Mouse (Mus musculus): ENCODE measurements around the gene Pnck. TPM values are rescaled to one million over a fixed set of nuclear protein-coding genes. Genes with fewer than 3 reads are reported as not detected.

Gene Pnck
- 100 to 1,000 TPM; 107 to 135 TPM for total RNA-seq (2021)
- long read RNA-seq, transcript Pnck-203 (12 exons, 1,492 nt), result minor isoform, 11 of 101 reads
- long read RNA-seq, transcript Pnck-202 (12 exons, 1,532 nt), result major isoform, 28 of 101 reads
- long read RNA-seq, partial matches to known transcripts, result 23 of 101 reads
- long read RNA-seq, other reads (novel, unspliced or antisense), result 38 of 101 reads

DNA sequence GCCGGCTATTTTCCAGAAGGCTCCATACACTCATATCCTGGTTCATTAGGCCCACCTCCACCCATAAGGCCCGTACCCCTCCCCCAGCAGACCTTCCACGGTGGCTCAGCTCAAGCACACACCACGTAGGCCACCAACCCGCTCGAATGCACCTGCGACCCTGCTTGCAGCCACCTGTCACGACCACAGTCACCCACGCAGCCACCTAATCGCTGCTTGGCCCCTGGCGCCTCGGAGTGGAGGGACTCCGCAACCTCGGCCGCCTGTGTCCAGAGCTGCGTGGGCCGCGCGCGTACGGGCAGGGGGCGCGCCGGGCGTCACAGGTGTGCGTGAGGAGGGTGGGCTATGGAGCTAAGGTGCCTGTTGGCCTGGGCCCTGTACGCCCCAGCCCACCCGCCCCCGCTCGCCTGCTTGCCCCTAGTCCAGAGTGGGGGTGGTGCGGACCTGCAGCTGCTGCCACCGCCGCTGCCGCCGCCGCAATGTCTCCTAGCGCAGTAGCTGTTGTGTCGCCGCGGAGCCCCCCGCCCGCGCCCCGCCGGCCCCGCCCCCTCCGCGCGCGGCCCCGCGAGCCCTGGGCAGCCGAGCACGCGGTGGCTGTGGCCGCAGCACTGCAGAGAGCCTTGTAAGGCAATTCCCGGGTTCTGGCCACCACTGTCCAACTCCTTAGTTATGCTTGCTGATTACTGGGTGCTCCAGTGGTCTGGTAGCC, at the start of gene Pnck:
Gene Pnck (minus strand): TSS at position 543 of the 709 bp plus-strand sequence.
- no peak for DNase-seq (ENCODE audit: low spot score in 2 of 2)

DNA sequence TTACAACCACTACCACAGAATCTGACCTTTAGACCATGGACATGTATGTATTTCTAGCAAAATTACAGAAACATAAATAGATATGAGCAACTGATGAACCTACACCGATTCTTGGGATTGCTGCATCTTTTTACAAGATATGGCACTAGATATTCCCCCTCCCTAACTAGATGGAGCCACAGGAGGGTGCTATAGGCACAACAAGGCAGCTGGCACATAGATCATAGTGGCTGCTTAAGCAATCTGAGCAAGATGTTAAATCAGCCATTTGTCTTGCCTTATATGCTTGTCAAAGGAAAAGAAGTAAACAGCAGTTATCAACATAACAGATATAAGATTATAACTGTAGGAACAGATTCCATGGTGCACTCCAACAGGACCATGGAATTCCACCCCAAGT, 40.6 kb upstream of the Pnck start:
- DNase-seq (ENCODE audit: low spot score in 2 of 2), result no peak

DNA sequence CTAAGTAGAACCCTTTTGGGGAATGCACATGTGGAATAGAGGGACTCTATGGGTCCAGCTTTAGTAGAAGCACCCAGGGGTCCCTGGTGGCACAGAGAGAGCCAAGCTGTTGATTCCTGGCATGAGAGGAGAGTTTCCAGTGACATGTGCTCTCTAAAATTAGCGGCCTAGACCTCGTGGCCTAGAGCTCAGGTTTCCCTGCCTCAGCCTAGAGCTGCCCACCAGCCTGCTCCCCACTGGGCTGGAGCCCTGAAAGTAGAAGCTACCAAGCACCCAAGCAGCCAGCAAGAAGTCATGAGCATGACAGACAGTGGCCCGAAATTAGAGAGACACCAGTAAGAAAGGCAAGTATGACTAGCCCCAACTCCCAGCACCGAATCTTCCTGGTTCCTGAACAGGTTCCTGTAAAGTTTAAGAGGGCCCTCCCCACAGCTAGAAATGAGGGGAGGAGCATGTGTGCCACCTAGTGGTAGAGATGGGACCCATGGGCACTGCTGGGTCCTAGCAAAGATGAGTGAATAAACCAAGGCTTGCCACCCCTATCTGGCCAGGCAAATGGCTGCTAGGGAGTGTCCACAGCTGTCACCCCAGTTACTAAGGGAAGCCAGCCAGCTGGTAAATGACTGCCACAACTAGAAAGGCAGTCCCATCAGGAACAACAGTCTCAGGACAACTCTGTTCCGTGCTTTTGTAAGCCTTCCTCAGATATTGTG, 31.2 kb upstream of the Pnck start:
- peak in 1 of 2 experiments; percentile 53 for DNase-seq (ENCODE audit: low spot score in 2 of 2)

DNA sequence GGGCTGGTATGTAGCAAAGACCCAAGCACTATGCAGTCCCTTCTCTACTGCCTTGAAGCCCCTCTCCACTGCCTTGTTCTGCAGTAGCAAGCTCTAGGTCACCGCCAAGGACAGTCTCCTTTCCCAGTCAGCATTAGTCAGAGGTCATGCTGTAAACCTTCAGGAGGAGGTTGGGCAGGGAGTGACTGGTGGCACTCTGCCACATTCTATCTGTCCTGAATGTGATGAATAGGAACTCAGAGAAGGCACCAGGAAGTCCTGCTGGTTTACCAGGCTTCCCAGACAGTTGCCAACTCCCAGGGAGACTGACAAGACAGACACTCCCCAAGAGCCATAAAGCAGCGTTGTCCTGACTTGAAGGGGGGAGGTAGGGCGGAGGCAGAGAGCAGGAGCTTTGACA, 25.7 kb upstream of the Pnck start:
- DNase-seq (ENCODE audit: low spot score in 2 of 2), result no peak

DNA sequence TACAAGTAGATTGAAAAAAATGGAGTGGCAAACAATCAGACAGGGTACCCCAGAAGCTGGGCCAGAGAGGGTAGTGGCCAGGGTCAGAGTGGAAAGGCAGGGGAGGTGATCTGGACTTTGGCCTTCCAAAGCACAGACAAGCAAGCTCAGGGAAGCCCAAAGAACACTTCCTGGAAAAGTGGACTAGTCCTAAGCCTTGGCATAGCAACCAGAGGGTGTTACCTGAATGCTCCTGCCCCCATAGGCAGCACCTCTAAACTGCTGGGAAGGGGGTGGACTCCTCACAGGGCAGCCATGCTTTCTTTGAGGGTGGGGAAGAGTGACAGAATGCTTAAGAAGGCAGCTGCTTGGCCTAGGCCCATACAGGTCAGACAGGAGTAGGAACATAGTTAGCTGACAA, 25.1 kb upstream of the Pnck start:
- DNase-seq (ENCODE audit: low spot score in 2 of 2), result no peak

DNA sequence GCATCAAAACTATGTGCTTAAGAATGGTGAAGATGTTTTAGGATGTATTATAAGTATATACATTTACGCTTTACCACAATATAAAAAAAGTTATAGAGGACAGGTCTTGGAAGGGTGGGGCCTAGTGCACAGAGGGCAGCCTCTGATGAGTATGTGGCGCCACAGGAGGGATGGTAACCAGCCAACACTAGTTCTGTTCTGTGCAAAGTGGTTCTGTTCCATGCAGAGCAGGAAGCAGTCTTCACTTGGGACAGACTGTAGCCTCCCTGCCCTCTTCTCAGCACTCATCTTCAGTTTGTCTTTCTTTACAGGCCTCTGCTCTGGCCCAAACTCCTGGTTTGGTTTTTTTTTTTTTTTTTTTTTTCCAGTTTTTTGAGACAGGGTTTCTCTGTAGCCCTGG, 24.2 kb upstream of the Pnck start:
- DNase-seq (ENCODE audit: low spot score in 2 of 2), result no peak

DNA sequence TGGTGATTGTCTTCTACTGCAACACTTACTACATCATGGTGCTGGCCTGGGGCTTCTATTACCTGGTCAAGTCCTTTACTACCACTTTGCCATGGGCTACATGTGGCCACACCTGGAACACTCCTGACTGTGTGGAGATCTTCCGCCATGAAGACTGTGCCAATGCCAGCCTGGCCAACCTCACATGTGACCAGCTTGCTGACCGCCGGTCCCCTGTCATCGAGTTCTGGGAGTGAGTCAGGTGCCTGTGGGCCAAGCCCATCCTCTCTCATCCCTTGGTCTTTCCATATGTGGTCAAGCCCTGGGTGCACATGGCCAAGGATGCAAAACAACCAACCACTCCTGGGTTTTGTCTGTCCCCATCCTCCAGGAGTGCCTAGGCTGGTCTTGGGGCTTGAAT, 16.8 kb upstream of the Pnck start:
- DNase-seq (ENCODE audit: low spot score in 2 of 2), result no peak

DNA sequence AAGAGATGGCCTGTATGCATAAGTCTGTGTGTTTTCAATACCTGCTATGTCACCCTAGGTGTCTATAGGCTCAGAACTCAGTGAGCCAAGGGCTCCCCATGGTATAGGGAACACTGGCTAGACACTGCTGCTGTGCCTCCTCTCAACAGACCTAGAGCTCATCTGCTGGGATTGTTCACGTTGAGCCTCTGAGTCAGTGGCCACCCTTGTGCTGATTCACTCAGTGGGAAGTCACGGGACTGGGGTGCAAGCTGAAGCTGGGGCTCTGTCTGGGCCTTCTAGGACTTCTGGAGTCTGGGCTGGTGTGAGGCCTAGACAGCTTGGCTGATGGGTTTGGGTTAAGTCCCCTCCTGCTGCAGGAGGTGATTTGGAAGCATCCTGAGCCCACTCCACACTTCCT, 15.3 kb upstream of the Pnck start:
- no peak for DNase-seq (ENCODE audit: low spot score in 2 of 2)

DNA sequence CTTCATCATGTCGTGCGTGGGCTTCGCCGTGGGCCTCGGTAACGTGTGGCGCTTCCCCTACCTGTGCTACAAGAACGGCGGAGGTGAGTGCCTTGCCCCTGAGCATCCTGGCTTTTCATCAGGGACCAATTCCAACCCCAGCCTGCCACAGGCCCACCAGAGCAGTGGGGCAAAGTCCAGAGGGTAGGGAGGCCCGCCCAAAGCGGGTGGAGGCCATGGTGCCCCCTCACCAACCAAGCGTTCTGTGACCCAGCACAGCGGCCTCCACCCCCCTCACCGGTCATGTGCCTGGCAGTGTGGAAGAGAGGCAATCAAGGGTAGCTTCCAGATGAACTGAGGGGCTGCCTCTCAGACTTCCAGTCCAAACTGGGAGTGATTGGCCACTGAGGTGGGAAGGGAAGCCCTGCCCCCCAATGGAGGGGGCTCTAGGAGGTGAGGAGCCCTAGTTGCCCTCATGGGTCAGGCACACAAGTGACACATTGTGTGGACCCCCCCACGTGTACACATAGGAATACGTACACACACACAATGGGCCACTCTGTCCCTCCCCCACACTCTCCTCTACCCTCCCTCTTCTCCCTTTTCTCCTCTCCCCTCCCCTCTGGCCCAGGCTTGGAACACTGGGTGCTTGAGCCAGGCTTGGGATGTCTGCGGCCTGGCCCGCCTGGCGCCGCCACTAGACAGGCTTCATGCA, 14.2 kb upstream of the Pnck start:
- DNase-seq (ENCODE audit: low spot score in 2 of 2), result peak in 1 of 2 experiments; percentile 35

DNA sequence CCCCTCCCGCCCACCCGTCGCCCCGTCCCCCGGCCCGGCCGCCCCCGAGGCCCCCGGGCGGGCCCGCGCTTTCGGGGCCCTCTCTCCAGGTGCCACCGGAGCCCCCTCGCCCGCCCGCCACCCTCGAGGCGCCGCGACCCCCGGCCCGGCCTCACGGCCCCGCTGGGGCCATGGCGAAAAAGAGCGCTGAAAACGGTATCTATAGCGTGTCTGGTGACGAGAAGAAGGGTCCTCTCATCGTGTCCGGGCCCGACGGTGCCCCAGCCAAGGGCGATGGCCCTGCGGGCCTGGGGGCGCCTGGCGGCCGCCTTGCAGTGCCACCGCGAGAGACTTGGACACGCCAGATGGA, 13.7 kb upstream of the Pnck start:
- DNase-seq (ENCODE audit: low spot score in 2 of 2), result no peak

DNA sequence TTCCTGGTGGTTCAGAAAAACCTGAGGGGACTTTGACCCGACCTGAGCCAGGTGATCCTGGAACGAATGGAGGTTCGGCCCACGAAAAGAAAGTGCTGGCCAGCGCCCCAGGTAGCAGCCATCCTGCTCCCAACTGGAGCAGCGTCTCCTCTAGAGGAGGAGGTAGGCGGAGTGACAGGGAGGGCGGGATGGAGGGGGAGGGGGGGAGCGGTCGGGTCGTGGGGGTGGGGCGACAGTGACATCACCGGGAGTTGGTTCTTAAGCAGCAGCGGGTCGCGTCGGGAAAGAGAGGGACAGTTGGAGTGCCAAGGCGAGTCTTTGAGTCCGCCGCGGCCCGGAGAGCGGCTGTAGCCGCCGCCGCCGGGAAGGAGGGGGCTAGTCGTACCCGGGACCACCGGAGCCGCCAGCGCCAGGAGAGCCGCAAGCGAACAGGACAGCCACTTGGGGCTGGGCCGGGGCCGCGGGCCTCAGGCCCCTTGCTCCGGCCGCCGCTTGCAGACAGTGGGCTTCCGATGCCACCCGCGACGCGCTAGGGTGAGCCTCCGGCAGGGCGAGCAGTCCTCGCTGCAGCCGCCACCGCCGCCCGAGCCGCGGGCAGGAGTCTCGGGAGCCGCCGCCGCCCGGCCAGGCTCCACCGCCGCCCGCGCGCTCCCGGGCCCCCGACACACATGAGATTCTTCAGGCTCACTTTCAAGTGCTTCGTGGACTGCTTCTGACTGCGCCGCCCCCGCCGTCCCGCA, 13.1 kb upstream of the Pnck start, which contains the start of gene Slc6a8:
Gene Slc6a8 (plus strand): TSS at position 272 of the 740 bp plus-strand sequence.
- DNase-seq (ENCODE audit: low spot score in 2 of 2), result peak; percentile 22 to 60

DNA sequence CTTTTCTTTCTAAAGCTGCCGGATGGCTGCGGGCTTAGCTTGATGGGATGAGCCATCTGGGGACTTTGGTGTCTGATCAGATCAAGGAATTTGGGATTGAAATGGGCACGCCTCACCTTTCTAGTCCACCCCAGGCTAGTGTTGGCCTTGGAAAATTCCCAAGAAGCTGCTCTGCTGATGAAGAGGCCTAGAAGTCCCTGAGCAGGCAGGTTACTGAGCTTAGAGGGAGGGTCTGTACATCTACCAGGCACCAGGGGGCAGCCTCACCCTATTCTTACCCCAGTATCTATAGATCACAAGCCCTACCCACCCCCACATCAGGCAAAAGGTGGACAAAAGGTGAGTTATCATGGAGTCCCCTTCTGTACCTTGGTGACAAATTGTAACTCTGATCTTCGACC, 12.1 kb upstream of the Pnck start:
- peak in 1 of 2 experiments; percentile 58 for DNase-seq (ENCODE audit: low spot score in 2 of 2)

DNA sequence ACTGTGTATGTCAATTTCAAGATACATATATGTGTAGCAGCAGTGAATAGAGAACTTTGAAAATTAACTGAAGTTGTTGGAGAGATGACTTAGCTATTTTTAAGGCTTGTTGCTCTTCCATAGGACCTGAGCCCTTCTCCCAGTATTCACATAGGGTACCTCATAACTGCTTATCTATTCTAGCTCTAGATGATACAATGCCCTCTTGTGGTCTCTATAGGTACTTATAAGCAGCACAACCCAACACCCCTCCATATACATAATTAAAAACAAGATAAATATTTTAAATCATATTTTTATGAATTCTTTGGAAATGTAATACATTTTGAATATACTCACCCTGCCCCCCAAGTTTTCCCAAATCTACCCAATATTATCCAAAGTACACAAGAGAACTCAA, 3.2 kb upstream of the Pnck start:
- DNase-seq (ENCODE audit: low spot score in 2 of 2), result no peak

DNA sequence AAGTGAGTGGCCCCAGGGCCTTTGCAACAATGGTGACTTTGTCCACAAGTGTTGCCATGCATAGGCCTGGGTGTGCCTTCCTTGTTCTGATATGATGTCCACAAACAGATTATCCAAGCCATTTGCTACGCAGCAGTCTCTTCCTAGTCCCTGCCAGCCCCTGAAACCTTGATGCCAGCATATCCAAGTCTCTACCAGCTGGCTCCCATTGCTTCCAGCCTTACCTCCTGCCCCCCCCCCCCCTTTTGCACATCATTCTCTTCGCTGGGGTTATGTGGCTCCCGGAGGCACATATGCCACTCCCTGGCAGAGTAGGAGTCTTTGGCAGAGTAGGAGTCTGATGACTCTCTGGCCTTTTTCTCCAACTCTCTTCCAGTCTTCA, 358 bp upstream of the Pnck start:
- DNase-seq (ENCODE audit: low spot score in 2 of 2), result no peak

DNA sequence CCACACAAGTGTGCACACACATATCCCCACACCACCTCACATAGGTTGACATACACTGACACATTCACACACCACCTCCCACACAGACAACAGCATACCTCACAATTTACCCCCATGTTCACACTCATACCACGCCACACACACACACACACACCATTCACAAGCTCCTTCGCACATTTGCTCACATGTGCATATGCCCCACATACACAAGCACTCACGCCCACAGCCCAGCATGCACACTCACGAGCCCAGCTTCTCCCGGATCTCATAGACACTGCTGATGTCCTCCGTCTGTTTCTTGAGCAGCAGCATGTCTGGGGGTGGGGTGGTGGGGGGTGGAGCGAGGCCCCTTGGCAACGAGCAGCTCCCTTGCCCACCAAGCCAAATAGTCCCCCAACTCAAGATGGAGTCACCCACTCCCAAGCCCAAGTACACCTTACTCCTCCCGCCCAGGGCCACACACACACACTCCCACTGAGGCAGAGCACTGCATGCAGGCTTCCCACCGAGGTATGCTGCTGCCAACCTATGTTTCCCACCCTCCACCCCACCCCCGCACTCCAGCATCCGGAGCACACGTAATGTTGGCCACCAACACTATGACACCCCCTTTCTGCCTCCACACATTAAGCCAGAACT, 862 bp downstream of the Pnck start:
- peak in 1 of 2 experiments; percentile 62 for DNase-seq (ENCODE audit: low spot score in 2 of 2)

DNA sequence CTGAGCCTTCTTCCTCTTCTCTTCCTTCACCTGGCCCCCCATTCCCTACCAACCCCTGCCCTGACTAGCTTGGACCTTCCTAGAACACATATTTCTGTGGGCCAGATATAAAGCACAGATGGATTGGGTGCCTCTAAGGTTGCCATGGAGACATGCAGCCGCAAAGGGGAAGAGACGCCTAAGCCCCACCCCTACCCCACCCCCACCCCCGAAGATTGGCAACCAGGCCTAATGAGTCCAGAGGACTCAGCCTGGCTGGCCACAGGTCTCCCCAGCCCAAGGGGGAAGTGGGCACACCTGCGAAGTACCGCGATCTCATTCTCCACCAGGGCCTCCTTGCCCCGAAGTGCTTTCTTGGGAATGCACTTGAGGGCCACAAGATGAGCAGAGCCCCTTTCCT, 1.5 kb downstream of the Pnck start:
- no peak for DNase-seq (ENCODE audit: low spot score in 2 of 2)

DNA sequence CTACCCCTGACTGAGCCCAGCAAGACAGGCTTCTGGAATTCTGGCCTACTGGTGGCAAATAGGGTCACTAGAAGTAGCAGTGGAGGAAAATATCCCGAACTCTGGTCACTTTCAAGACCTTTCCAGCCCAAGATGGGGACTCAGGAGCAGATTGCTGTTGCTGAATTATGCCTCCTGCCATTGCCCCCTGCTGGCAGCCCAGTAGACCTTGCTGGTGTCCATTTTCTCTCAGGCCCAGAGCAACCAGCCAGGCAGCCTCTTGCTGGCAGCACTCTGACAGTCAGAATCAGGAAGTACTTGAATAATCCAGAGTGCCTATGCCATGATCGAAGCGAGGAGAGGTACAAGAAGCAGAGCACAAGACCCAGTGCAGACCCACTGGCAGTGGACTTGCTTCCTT, 4.4 kb downstream of the Pnck start:
- no peak for DNase-seq (ENCODE audit: low spot score in 2 of 2)

DNA sequence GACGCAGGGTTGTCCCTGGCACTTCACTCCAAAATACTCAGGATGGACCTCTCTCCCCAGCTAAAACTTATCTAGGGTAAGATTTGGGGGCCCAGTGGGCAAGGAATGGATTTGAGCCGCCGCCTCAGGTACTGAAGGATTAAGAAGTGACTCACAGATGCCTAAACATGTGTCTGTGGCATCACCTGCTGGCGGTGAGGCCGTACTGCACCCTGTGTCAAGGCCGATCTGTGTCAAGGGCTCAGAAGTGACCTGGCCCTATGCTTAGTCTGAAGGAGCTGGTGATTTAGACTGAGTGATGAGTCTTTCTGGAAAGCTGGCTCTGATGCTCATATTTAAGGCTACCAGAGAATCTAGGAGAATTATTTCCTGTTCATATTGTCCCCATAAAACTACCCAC, 5.7 kb downstream of the Pnck start:
- peak in 1 of 2 experiments; percentile 70 for DNase-seq (ENCODE audit: low spot score in 2 of 2)

DNA sequence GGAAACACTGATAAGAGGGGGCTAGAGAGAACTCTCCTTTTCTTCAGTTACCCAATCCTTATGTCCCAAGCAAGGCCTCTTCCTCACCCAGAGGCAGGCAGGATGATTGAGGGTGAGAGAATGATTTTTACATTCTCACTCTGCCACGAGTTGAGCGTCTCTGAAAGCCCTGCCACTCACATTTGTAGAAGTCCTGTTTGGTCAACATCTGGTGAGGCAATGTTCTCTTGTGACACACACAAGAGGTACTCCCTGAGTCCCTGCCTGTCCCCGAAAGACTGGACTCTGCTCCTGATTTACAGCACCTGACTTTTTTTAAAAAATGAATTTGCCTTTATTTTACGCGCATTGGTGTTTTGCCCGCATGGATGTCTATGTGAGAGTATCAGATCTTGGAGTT, 6.5 kb downstream of the Pnck start:
- DNase-seq (ENCODE audit: low spot score in 2 of 2), result no peak

DNA sequence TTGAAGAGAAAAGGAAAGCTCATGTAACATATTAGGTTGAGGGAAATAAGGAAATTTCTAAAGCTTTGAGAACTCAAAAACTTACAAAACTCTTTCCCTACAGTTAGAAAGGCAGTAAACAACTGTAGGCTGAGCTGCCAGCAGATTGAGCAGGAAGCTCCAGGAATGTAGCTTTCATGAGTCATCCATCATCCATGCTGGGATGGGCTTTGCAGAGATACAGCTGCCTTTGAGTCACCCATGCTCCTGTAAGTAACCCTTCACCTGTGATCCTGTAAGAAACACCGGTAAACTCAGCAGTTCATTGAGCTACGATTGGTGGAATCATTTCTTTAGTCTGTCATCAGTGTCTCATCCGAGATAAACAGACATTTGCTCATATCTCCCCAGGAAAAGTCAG, 9.0 kb downstream of the Pnck start:
- DNase-seq (ENCODE audit: low spot score in 2 of 2), result no peak

DNA sequence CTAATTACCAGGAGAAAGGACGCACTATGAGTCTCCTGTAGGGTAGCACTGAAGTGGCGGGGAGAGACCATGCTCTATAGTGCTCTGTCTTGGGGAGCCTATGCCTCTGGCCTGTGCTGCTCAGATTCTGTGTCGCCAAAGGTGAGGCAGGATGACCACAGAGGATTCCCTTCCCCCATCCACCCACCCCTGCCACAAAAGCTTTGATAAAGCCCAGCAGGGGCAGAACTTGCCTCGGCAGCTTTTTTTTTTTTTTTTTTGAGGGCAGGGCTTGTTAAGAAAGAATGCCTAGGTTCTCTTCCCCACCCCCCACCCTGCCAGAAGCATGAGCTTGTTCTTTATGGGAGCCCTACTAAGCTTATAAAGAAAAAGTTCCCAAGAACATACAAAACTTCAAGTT, 14.8 kb downstream of the Pnck start:
- no peak for DNase-seq (ENCODE audit: low spot score in 2 of 2)
